Mouse (Mus musculus) neural tube, embryonic 14.5 days (tissue): ENCODE results near the gene Igdcc4. TPM values are rescaled to one million over a fixed set of nuclear protein-coding genes. Genes with fewer than 3 reads are reported as not detected.

Experiments
- ATAC-seq: fragments of 200-750 bp; cut with Nextera tagmentation; 2 replicates; pipeline ENCODE4 v1.8.0; 2017; ENCODE audit warnings: low read depth, mild to moderate bottlenecking, moderate TSS enrichment, moderate library complexity
- H3K27ac ChIP-seq: fragments of 300-500 bp; sonication (generic); 2 replicates; pipeline ENCODE4 v1.5.1; 2014; ENCODE audit warnings: low read depth, mild to moderate bottlenecking, control low read depth, low read length, moderate library complexity, mixed read lengths
- H3K27me3 ChIP-seq: fragments of 300-500 bp; sonication (generic); 2 replicates; pipeline ENCODE4 v1.6.1; 2014; ENCODE audit warnings: low read length; ENCODE audit not compliant: control insufficient read depth, insufficient read depth
- H3K36me3 ChIP-seq: fragments of 300-500 bp; sonication (generic); 2 replicates; pipeline ENCODE4 v1.6.1; 2014; ENCODE audit warnings: low read length, mixed read lengths; ENCODE audit not compliant: control insufficient read depth, insufficient read depth
- H3K4me1 ChIP-seq: fragments of 300-500 bp; sonication (generic); 2 replicates; pipeline ENCODE4 v1.6.1; 2014; ENCODE audit warnings: low read length; ENCODE audit not compliant: control insufficient read depth, insufficient read depth
- H3K4me2 ChIP-seq: fragments of 300-500 bp; sonication (generic); 2 replicates; pipeline ENCODE4 v1.6.1; 2014; ENCODE audit warnings: mild to moderate bottlenecking, low read depth, low read length, control low read depth
- H3K4me3 ChIP-seq: fragments of 300-500 bp; sonication (generic); 2 replicates; pipeline ENCODE4 v1.5.1; 2014; ENCODE audit warnings: low read depth, low read length, control low read depth, mixed read lengths
- H3K9ac ChIP-seq: fragments of 300-500 bp; sonication (generic); replicated peaks from 2 replicates; pipeline ENCODE4 v1.6.1; 2014; ENCODE audit warnings: low read depth, mild to moderate bottlenecking, control low read depth, low read length, mixed read lengths
- H3K9me3 ChIP-seq: fragments of 300-500 bp; sonication (generic); 2 replicates; pipeline ENCODE4 v1.6.1; 2016; ENCODE audit warnings: low read length; ENCODE audit not compliant: control insufficient read depth
- WGBS: fragments of 180-500 bp; shearing (Covaris S2); extraction: QIAGEN DNeasy Blood & Tissue Kit; methylation state at CpG from one replicate; pipeline ENCODE4 v1.1.7; 2014; 5-methylcytosine and 5-hydroxymethylcytosine counted together
- polyA plus RNA-seq: library from polyadenylated mRNA; unstranded; fragments of >200 nt; fragmentation: Nextera tagmentation; extraction: Ambion mirVana; gene quantifications from 2 replicates; pipeline ENCODE4 v1.2.1, GENCODE M21; 2014

The Igdcc4 gene
- polyA plus RNA-seq, 1 experiment from 2014 or later, result 19.4 TPM

DNA sequence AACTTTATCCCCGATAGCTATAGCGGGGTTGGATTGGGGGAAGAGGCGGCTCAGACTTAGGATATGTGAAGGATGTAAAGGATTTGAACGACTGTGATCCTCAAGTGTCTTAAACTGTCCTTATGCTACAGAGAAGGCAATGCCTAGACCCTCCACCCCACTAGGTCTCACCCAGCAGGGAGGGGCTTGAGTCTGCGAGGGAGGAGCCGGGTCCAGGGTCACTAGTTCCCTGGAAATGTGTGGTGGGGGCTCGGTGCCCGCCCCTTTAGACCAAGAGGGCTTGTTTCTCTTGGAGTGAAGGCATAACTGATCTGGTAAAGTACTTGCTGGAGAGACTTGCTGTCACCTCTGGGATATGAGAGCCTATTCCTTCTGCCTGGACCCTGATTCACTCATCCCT lies 41.1 kb downstream of the Igdcc4 start:
- Histone ChIP-seq H3K27ac (peak overlapping the region; percentile 95), H3K27me3 (no peaks in the 10 kb centered on the region), H3K4me3 (peak overlapping the region; percentile 89), H3K4me2 (peak overlapping the region; percentile 90), H3K9ac (peak overlapping the region; percentile 91), H3K9me3 (no peaks in the 10 kb centered on the region), H3K36me3 (peaks cover 6% of the 10 kb centered on the region; the same call in 1 of the 2 replicates), H3K4me1 (peaks cover 23% of the 10 kb centered on the region)
- no peak for ATAC-seq
- 0% methylated on average over 8 of the region's 8 CpGs for WGBS

DNA sequence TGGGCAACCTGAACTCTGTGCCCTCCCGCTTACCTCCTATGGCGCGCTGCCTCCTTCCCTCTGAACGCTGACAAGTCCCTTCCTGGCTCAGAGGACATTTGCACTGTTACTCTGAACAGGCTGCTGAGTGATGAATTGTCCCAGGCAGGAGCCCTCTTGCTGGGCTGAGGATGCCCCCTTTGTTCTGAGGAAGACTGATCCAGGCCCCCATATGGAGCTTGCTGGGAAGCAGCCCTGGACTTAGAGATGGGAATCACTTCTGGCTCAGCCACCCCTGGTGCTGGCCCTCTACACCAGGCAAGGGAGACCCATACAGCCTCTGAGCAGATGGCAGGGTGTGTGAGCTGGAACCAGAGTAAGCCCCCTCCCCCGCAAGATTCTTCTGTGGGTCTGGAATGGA lies 44.7 kb downstream of the Igdcc4 start:
- WGBS, result 23% methylated on average over 5 of the region's 5 CpGs
- peaks cover 12% of the 10 kb centered on the region; the same call in 1 of the 2 replicates for H3K36me3 ChIP-seq
- H3K4me3 ChIP-seq, result no peak overlapping the region
- no peaks in the 10 kb centered on the region for H3K9me3 ChIP-seq
- peaks cover 23% of the 10 kb centered on the region for H3K4me1 ChIP-seq
- H3K9ac ChIP-seq, result no peak overlapping the region
- peak; percentile 19; the same call in 1 of the 2 replicates for ATAC-seq
- H3K27me3 ChIP-seq, result no peaks in the 10 kb centered on the region
- H3K27ac ChIP-seq, result peak overlapping the region; percentile 29; the same call in 1 of the 2 replicates
- no peak overlapping the region for H3K4me2 ChIP-seq

DNA sequence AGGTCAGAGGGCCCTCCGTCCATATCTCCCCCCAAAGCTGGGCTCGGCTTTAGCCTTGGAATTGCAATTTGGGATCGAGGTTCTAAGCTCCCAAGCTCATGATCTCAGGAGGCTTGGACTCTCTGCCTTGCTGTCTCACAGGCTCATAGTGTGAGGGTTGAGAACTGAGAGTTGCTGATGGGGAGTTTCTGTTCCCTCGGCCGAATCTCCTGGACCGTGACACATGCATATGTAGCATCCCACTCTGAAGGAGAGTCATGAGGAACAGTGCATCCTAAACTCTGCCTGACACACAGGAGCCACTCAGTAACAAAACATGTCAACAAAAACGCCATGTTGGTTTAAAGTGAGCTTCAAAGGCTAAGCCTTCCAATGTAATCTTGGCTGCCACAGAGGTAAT lies 47.2 kb downstream of the Igdcc4 start:
- H3K9ac ChIP-seq, result no peak overlapping the region
- peaks cover 12% of the 10 kb centered on the region; the same call in 1 of the 2 replicates for H3K36me3 ChIP-seq
- no peak for ATAC-seq
- H3K4me1 ChIP-seq, result peaks cover 19% of the 10 kb centered on the region
- H3K4me2 ChIP-seq, result no peak overlapping the region
- H3K27me3 ChIP-seq, result no peaks in the 10 kb centered on the region
- H3K27ac ChIP-seq, result no peak overlapping the region
- H3K9me3 ChIP-seq, result no peaks in the 10 kb centered on the region
- 88% methylated on average over 7 of the region's 7 CpGs for WGBS
- no peak overlapping the region for H3K4me3 ChIP-seq

DNA sequence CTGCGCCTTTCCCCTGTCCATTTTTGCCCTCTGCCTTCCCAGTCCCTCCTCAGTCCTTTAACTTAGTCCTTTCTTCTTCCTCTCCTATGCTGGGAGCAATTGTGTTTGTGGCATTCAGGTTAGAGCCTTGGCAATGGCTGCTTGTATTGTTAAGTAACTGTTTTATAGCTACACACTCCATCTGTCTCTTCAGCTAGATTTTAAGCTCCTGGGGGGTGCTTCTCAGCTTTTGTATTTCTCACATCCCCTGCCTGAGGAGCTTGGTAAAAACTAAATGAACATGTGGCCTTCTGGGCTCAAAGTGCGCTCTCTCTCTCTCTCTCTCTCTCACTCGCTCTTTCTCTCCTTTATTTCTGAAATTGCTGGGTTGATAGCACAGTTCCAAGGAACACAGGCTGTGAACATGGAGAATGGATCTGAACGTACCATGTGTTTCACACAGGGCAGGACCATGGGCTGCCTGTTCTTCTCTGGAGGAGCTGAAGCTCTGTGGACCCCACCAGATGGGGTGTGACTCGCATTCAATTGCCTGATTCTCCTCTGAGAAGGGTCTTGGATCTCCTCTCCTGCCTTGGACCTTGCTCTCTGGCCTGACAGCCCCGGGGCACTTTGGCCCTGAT lies 51.5 kb downstream of the Igdcc4 start:
- Histone ChIP-seq H3K4me1 (peaks cover 39% of the 10 kb centered on the region), H3K9me3 (no peaks in the 10 kb centered on the region), H3K36me3 (peaks cover 6% of the 10 kb centered on the region; the same call in 1 of the 2 replicates), H3K4me3 (no peak overlapping the region), H3K9ac (no peak overlapping the region), H3K27ac (peak overlapping the region; percentile 88), H3K27me3 (no peaks in the 10 kb centered on the region), H3K4me2 (no peak overlapping the region; the same call in 1 of the 2 replicates)
- 13% methylated on average over 6 of the region's 6 CpGs for WGBS
- ATAC-seq, result peak; percentile 54

DNA sequence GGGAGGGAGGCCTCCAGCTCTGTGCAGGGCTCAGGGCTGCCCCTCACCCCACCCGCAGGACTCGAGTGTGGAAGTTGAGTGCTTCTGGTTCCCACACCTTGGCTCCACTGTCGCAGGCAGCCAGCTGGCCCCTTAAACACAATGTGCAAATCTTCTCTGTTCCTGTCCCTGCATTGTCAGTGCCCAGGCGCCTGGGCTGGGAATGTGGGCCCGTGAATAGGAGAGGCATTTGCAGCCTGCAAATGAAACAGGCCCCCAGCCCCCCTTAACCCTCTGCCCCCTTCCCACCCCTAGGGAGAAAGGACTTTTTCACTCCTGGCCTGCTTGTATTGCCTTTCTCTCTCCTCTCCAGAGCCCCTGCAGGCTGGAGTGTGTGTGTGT lies 52.0 kb downstream of the Igdcc4 start:
- H3K27ac ChIP-seq, result peak overlapping the region; percentile 88
- 5% methylated on average over 5 of the region's 5 CpGs for WGBS
- H3K9ac ChIP-seq, result no peak overlapping the region
- no peaks in the 10 kb centered on the region for H3K9me3 ChIP-seq
- no peak overlapping the region; the same call in 1 of the 2 replicates for H3K4me2 ChIP-seq
- no peaks in the 10 kb centered on the region for H3K27me3 ChIP-seq
- ATAC-seq, result peak; percentile 71
- peaks cover 39% of the 10 kb centered on the region for H3K4me1 ChIP-seq
- peaks cover 6% of the 10 kb centered on the region; the same call in 1 of the 2 replicates for H3K36me3 ChIP-seq
- H3K4me3 ChIP-seq, result no peak overlapping the region

DNA sequence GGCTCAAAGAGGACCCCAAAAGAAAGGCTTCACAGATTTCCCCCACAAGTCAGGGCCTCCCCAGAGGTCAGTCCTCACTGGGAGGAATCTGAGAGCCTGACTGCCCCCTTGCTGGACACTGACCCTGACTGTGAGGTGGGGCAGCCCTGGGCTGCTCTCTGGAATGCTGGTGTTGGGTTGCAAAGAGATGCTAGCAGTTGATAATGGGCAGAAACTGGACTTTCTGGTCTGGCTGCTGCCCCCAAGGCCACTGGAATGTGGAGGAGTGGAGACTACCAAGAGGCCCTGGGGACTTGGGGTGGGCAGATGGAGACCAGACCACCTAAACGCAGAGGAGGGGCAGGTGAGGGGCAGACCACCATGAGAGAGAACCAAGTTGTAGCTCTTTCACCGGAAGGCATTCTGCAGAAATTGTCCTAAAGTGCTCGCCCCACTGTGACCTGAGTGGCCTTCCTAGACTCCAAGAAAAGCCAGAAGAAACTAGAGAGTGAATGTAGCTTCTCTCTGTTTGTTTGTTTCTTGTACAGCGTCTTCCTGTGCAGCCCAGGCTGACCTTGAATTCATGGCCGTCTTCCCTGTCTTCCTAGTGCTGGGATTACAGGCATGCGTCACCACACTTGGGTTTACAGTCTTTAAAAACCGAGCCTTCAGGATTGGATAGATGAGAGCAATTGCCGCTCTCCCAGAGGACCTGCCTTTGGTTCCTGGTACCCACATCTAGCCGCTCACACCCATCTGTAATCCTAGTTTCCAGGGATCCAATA lies 53.6 kb downstream of the Igdcc4 start:
- H3K9ac ChIP-seq, result no peak overlapping the region

DNA sequence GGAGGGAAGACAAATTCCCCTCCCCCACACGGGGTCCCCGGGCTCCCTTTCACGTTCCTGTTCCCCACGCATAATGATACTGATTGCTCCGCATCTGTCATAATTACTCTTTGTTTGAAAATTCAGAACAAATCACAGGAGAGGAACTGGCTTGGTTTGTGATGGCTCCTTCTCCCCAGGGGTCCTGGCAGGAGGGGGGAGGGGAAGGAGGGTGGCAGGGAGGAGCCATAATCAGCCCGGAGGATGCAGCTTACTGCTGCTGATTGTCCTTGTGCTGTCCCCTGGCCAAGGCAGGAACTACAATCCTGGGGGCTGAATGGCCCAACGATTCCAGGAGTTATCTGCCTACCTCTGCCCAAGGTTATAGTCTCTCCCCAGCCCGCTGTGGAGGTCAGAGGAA lies 55.3 kb downstream of the Igdcc4 start:
- no peak overlapping the region for H3K4me3 ChIP-seq

More for the DNA sequence above, 53.6 kb downstream of the Igdcc4 start:
- no peak overlapping the region for H3K27ac ChIP-seq
- H3K4me3 ChIP-seq, result no peak overlapping the region
- H3K36me3 ChIP-seq, result no peaks in the 10 kb centered on the region
- WGBS, result 64% methylated on average over 9 of the region's 9 CpGs
- no peak overlapping the region for H3K4me2 ChIP-seq
- no peak for ATAC-seq
- H3K9me3 ChIP-seq, result no peaks in the 10 kb centered on the region
- no peaks in the 10 kb centered on the region for H3K27me3 ChIP-seq
- H3K4me1 ChIP-seq, result peaks cover 41% of the 10 kb centered on the region

DNA sequence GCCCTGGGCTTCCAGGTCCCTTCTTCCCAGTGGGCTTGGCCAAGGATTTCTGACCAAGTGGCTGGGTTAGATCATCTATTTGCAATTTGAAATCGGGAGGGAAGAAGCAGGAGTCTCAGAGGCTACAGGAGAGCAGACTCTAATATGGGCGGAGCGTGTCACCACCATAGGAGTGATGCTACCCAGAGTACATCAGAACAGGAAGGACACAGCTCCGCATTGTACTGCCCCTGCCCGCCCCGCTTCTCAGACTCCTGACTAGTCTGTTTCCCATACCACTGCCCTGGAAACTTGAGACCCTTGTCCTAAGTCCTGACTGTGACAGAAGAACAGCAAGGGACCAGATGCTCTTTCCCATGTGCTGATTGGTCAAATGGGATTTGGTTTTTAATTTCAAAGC lies 56.3 kb downstream of the Igdcc4 start:
- ATAC-seq, result no peak
- Histone ChIP-seq H3K36me3 (no peaks in the 10 kb centered on the region), H3K9me3 (no peaks in the 10 kb centered on the region), H3K4me2 (no peak overlapping the region), H3K4me1 (peaks cover 54% of the 10 kb centered on the region), H3K27ac (no peak overlapping the region), H3K27me3 (no peaks in the 10 kb centered on the region), H3K4me3 (no peak overlapping the region), H3K9ac (no peak overlapping the region)
- 54% methylated on average over 6 of the region's 6 CpGs for WGBS

More for the DNA sequence above, 55.3 kb downstream of the Igdcc4 start:
- Histone ChIP-seq H3K9me3 (no peaks in the 10 kb centered on the region), H3K27me3 (no peaks in the 10 kb centered on the region), H3K4me2 (peak overlapping the region; percentile 22; the same call in 1 of the 2 replicates), H3K9ac (no peak overlapping the region), H3K36me3 (no peaks in the 10 kb centered on the region), H3K4me1 (peaks cover 49% of the 10 kb centered on the region), H3K27ac (peak overlapping the region; percentile 70)
- WGBS, result 2% methylated on average over 8 of the region's 8 CpGs
- peak; percentile 57 for ATAC-seq

DNA sequence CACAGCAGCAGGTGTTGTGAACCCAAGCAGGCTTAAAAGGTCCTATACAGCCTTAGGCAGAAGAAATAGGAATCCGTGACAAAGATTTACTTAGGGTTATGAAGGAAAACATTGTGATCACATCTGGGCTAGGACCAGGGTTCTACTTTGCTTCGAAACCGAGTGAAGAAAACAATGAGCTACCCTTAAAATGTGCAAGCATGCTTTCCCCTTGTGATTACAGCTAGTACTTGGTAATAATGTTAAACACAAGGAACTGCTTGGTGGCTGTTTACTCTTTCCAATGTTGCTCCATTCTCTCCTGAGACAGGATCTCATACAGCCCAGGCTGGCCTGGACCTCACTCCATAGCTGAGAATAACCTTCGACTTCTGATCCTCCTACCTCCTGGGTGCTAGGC lies 59.9 kb downstream of the Igdcc4 start:
- Histone ChIP-seq H3K36me3 (no peaks in the 10 kb centered on the region), H3K27me3 (no peaks in the 10 kb centered on the region), H3K4me3 (no peak overlapping the region), H3K9me3 (no peaks in the 10 kb centered on the region), H3K4me2 (no peak overlapping the region), H3K4me1 (peaks cover 43% of the 10 kb centered on the region), H3K9ac (no peak overlapping the region), H3K27ac (no peak overlapping the region; the same call in 1 of the 2 replicates)
- no peak for ATAC-seq
- WGBS, result 17% methylated on average over 4 of the region's 4 CpGs
